Mouse (Mus musculus): ENCODE data around the gene Mepce.

- TF ChIP-seq CTCF (IDR thresholded peaks at IDR 0.05; ENCODE audit: low read depth, low read length) (no peak), POLR2AphosphoS5 (IDR thresholded peaks at IDR 0.05; ENCODE audit: insufficient replicate concordance, low read depth, low read length) (no peak), GATA1 (IDR thresholded peaks at IDR 0.05; ENCODE audit: borderline replicate concordance, low read length) (no peak), TAL1 (conservative IDR thresholded peaks at IDR 0.05; ENCODE audit: low read depth, low read length) (no peak)
Observed at GRCm38 (mm10) chr5:137831506-137831905, 44.1 kb upstream of the Mepce start.
